Mouse (Mus musculus) adrenal gland, postnatal 14 days (tissue): ENCODE data around the gene Slc35d2. TPM values are rescaled to one million over a fixed set of nuclear protein-coding genes. Genes with fewer than 3 reads are reported as not detected.

Experiments
- DNase-seq: peaks from one replicate; pipeline ENCODE4 v3.0.0; 2021; ENCODE audit warnings: mixed read lengths
- long read RNA-seq, 2 experiments: library from polyadenylated mRNA; stranded (forward); transcript quantifications; one replicate each; pipeline ENCODE4 v2.0.0; 2021
- total RNA-seq: library from RNA; stranded (reverse); gene quantifications from 2 replicates; pipeline ENCODE4 v1.2.3, GENCODE M21; 2021

The Slc35d2 gene
- 8.6 and 9.2 TPM in 2 replicates for total RNA-seq
- long read RNA-seq, experiment 1, partial matches to known transcripts: 0 of 8 reads
- long read RNA-seq, experiment 1, other reads (novel, unspliced or antisense): 2 of 8 reads
- long read RNA-seq, experiment 2, partial matches to known transcripts: 1 of 7 reads
- long read RNA-seq, experiment 2, other reads (novel, unspliced or antisense): 2 of 7 reads

DNA sequence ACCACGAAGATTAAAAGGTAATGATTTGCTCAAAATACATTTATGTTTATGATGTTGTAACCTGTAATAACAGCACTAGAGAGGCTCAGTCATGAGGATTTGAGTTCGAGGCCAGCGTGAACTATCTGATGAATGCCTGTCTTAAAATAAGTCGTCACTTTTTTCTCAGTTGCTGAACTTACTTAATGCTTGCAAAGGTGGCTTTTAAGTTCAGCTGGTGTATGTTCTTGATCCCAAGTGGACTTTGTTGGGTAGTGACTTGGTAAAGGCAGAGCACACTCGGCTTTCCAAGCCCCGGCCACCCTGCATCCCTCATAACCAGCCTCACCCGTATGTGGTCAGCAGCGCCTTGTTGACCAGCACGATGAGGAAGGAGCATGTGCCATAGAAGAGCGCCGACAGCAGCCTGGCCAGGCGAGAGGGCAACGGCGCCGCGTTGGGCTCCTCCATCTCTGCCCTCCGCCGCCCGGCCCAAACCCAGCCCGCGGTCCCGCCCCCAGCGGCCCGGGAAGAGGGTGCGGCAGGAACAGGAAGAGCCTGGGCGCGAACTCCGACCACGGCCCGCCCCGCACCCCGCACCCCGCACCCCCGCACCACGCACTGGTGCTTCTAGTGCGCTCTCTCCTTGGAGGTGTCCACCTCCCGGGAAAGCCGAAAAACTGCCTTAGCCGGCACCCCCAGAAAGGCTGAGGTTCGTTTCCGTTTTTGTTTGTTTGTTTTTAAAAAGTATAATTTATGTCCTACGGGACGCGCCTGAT is at the start of gene Slc35d2:
Slc35d2 (minus strand) TSS at position 511 of the 758 bp plus-strand sequence.
- DNase-seq: peak; percentile 89

- DNase-seq: no peak
Measured at GRCm38 (mm10) chr13:64178000-64178399, 48.8 kb upstream of the Slc35d2 start.

DNA sequence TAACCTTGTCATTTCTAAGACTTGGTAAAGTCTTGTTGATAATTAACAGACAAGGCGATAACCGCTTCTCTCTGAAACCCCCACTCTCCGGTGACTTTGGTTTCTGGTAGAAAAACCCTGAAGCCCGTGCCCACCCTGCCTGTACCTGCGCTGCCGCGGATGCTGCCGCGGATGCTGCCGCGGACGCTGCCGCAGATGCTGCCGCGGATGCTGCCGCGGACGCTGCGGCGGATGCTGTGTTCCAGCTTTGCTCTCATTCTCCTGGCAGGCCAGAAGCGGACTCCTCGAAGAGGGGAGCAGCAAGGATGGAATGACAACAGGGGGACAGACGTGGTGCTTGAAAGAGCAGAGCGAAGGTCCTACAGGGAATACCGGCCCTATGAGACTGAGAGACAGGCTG is 40.6 kb upstream of the Slc35d2 start:
- no peak for DNase-seq

- no peak for DNase-seq
Measured at GRCm38 (mm10) chr13:64163147-64163715, 34.1 kb upstream of the Slc35d2 start.

DNA sequence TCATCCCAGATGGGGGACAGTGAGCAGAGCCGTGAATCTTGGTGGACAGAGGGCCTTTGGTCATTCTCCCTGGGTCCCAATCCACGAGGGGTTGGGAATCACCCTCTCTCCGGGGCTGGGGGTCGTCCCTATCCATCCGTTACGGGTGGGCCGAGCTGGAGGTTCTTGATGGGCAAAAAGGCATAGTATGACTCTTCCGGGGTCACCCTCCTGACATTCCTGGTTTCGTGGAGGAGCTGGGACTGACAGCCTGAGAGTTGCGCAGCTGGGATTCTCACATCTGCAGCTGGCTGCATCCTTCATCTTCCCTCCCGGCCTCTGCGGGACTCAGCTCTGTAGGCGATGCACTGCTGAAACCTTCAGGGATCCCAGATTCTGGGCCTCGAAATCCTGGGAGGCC is 33.5 kb upstream of the Slc35d2 start:
- DNase-seq: peak; percentile 18

DNA sequence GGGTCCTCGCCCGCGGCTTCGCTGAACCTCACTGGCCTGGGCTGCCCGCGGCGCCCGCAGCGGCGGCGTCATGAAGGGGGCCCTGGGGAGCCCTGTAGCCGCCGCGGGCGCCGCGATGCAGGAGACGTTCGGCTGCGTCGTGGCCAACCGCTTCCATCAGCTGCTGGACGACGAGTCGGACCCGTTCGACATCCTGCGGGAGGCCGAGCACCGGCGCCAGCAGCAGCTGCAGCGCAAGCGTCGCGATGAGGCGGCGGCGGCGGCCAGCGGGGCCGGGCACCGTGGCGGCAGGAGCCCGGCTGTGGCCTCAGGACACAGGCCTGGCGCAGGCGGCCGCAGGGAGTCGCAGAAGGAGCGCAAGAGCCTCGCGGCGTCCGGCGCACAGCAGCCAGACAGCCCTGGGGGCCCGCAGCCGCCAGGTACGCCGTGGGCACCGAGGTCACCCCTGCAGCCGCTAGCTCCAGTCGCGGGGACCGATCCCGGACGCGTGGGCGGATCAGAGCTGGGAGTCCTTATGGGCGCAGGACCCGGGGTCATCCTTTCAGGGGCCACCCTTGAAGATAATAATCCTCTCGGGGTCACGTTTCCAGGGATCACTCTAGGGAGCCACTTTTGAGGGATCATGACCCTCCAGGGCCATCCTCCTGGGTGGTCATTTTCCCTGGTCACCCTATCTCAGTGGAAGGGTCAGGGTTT is 32.9 kb upstream of the Slc35d2 start:
- DNase-seq: no peak

DNA sequence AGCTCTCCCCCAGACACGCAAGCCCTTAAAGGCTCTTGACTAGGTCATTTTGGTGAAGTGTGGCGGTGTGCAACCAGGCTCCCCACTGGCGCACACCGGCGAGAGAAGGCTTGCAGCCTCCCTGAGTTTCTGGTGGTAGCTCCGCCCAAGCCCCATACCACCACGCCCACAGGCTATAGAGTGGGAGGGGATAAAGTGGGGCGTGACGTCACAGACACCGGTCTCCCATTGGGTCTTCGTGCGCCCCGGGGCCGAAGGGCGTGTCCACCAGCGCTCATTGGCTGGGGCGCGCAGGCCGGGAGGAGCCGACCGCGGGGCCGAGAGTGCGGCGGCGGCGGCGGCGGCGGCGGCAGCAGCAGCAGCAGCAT is 32.4 kb upstream of the Slc35d2 start, which contains the start of gene Habp4:
Habp4 (plus strand) TSS at position 277 of the 368 bp plus-strand sequence.
- peak; percentile 99 for DNase-seq

- DNase-seq: no peak
Measured at GRCm38 (mm10) chr13:64156966-64157365, 27.8 kb upstream of the Slc35d2 start.

DNA sequence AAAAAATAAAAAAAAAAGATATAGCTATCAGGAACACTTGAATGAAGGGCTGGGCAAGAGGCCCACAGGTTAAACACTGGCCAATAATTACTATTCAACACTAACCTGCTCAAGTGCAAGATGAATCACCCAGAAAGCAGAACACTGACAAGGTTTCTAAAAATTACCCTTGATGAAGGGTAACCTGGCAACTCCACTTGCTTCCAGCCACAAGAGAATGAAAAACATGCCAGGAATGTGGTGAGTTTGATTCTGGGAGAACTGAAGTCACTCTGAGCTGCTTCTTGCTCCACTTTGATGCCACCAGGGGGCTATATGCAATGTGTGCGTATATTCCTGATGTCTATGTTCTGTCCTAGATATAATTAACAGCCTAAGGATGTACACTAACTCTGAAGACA is 26.0 kb upstream of the Slc35d2 start:
- DNase-seq: no peak

DNA sequence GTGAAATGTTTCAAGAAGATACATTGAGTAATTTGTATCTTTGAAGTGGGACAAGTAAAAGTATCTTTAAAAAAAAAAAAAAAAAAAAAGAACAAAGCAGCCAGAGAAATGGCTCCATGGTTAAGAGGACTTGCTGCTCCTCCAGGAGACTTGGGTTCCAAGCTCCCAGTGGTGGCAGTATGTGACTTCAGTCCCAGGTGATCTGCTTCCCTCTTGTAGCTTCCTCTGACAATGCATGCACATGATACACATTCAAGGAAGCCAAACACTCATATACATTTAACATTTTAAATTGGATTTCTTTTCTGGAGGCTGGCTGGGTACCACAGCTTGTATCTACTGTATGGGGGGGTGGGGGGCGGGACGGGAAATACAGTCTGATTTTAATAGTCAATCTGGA is 25.5 kb upstream of the Slc35d2 start:
- DNase-seq: no peak

DNA sequence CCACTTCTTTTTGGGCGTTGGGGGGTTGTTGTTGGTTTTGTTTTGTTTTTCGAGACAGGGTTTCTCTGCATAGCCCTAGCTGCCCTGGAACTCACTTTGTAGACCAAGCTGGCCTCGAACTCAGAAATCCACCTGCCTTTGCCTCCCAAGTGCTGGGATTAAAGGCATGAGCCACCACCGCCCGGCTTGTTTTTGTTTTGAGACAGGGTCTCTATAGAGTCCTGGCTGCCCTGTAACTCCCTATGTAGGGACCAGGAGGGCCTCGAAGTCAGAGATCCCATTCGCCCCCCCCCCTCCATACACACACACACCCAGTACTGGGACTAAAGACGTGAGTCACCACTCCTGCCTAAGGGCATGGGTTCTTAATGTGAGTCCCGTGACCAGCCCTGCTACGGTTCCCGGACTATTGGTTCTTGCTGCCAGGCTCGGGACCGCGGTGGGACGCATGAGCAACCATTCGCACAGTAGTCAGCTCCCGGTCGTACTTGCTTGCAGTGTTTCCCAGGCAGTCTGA is 24.6 kb upstream of the Slc35d2 start:
- peak; percentile 71 for DNase-seq

GRCm38 (mm10) chr13:64153083-64153682 is 24.0 kb upstream of the Slc35d2 start, which contains the start of gene Zfp367:
Gene Zfp367, minus strand, starts transcription at chr13:64153202.
- peak; percentile 99 for DNase-seq

- no peak for DNase-seq
Measured at GRCm38 (mm10) chr13:64152671-64153082, 23.5 kb upstream of the Slc35d2 start.

DNA sequence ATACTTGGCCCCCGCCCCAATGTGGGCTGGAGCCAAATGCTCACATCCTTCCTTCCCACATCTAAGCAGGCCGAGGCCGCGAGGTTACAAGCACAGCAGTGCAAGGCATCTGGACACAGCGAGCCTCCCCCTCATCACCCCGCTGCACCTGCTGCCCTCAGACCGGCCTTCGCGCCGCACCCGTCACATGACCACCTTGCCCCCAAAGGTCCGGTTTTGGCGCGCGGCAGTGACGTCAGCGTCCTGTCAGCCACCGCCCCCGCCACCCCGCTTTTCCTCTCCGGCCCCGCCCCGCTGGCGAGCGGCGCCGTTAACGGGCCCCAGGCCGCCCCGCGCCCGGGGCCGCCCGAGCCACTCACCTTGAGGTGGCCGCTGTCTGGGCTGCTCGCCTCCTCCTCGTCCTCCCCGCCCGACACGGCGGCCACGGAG is 23.1 kb upstream of the Slc35d2 start:
- peak; percentile 95 for DNase-seq

- no peak for DNase-seq
Measured at GRCm38 (mm10) chr13:64150121-64150520, 21.0 kb upstream of the Slc35d2 start.

GRCm38 (mm10) chr13:64129616-64130375 is 628 bp upstream of the Slc35d2 start:
- peak; percentile 68 for DNase-seq

DNA sequence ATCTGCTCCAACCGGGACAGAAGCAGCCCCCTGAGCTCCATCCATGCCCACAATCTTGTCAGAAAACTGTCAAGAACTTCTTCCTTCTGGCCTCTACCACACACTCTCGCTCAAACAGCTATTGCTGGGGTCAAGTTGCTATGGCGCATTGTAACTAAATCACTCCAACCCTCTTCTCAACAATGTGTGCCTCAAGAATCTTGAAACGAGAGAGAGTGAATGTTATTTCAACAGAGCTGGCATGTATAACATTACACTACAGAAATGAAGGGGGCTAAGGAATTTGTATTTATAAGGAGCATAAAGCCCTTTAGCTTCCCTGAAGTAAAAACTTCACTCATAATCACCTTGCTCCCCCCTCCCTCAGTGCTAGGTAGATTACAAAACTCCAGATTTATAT is 2.9 kb downstream of the Slc35d2 start:
- no peak for DNase-seq

DNA sequence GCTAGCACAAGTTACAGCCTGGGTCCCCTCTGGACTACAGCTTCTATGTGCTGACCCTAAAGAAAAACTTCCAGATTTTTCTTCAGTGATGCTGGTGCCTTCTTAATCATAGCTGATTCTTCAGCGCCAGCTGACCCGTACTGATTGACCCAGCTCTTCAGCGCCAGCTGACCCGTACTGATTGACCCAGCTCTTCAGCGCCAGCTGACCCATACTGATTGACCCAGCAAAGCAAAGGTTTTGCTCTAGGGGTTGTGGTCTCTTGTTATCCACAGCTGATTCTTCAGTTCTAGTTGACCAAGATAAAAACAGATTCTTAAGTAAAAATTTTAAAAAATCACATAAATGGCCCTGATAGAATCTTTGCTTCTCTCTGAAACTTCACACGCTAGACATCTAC is 4.3 kb downstream of the Slc35d2 start:
- no peak for DNase-seq

- DNase-seq: no peak
Measured at GRCm38 (mm10) chr13:64123491-64124188, 5.5 kb downstream of the Slc35d2 start.

DNA sequence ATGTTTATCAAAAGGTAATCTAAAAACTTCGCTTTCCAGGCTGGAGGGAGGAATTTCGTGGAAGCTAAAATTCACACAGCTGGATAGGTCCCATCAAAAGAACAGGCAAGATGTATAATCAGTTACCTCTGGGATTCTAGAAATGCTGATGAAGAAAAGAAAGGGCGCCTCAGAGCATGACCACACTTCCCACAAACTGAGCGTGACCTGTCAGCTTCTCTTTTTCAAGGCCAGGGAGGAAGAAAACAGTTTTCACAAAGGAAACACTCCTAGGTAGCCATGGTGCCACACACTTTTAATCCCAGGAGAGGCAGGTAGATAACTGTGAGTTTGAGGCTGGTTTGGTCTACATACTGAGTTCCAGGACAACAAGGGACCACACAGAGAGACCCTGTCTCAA is 8.4 kb downstream of the Slc35d2 start:
- DNase-seq: no peak

DNA sequence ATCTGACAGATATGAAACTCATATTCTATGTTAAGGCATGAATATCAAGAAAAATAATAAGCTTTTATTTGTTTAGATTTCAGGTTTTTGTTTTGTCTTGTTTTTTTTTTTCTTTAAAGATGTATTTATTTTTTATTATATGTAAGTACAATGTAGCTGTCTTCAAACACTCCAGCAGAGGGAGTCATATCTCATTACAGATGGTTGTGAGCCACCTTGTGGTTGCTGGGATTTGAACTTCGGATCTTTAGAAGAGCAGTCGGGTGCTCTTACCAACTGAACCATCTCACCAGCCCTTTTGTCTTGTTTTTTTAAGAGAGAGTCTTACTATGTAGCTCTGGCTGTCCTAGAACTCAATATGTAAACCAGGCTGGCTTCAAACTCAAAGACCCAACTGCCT is 11.7 kb downstream of the Slc35d2 start:
- no peak for DNase-seq
